Mouse (Mus musculus): ENCODE data around the gene Ildr1. TPM values are rescaled to one million over a fixed set of nuclear protein-coding genes. Genes with fewer than 3 reads are reported as not detected.

The Ildr1 gene
- total and polyA plus RNA-seq, 3 experiments = 0.27 TPM; not detected in 2

DNA sequence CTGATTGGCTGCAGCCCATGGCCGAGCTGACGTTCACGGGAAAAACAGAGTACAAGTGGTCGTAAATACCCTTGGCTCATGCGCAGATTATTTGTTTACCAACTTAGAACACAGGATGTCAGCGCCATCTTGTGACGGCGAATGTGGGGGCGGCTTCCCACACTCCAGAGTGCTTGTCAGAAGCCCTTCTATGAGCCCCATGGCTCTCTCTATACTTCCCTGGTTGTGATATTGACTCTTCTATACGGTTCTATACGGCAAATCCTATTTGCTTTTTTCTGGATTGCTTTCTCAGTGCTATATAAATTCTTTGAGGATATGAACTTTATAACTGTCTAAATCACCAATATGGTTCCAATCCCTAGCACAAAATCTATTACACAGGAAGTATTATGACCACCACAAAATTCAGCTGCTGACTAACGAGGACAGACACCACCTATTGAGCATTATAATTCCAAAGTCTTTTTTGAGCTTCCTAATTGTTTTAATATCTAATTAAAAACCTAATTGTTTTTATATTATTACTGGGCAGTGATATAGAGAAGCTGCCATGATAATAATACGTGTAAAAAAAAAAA is 76.5 kb downstream of the Ildr1 start:
- peaks cover 10% of the 10 kb centered on the region; the same call in 1 of the 2 replicates for H3K4me1 ChIP-seq (ENCODE audit: insufficient read depth, low read depth, low read length)
- no peak for TF ChIP-seq GATA2 (IDR thresholded peaks at IDR 0.05; ENCODE audit: borderline replicate concordance, low read depth, low read length)
- TF ChIP-seq GATA1 (IDR thresholded peaks at IDR 0.05; ENCODE audit: borderline replicate concordance, low read length) = no peak
- no peak for TF ChIP-seq TAL1 (conservative IDR thresholded peaks at IDR 0.05; ENCODE audit: low read depth, low read length)
- TF ChIP-seq POLR2AphosphoS5 (IDR thresholded peaks at IDR 0.05; ENCODE audit: insufficient replicate concordance, low read depth, low read length) = no peak
- no peak for TF ChIP-seq CTCF (IDR thresholded peaks at IDR 0.05; ENCODE audit: low read depth, low read length)
- H3K4me3 ChIP-seq (ENCODE audit: low read depth, low read length) = no peak overlapping the region
- H3K36me3 ChIP-seq (replicated peaks) = no peaks in the 10 kb centered on the region
- H3K27me3 ChIP-seq (ENCODE audit: insufficient read depth, low read length) = no peaks in the 10 kb centered on the region
- peak; percentile 68 for ATAC-seq (ENCODE audit: extremely low read depth, insufficient number of reproducible peaks, low FRiP score, poor library complexity, severe bottlenecking)
- no peak for DNase-seq (ENCODE audit: low spot score)
- H3K9me3 ChIP-seq (replicated peaks) = no peaks in the 10 kb centered on the region

DNA sequence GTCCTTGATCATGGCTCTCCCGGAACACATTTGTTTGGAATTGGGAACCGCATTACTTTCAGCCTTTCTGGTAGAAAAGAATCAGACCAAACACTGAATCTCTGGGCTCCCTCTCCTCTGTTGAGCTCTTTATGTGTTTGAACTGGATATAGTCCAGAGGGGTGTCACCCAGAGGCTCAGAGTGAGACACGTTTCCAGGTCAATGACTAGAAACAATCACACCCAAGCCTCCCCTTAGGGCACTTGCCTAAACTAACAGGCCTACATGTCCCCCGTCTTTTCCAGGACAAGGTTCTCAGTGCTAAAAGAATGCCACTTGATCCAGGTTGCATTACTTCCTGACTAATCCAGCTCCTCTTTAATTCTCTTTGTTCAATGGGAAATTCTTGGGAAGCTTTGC is 77.1 kb downstream of the Ildr1 start:
- no peak overlapping the region for H3K4me3 ChIP-seq (ENCODE audit: low read depth, low read length)
- ATAC-seq (ENCODE audit: extremely low read depth, insufficient number of reproducible peaks, low FRiP score, poor library complexity, severe bottlenecking) (no peak), DNase-seq (ENCODE audit: low spot score) (no peak)
- no peaks in the 10 kb centered on the region for H3K36me3 ChIP-seq (replicated peaks)
- H3K27me3 ChIP-seq (ENCODE audit: insufficient read depth, low read length) = peaks cover 5% of the 10 kb centered on the region; the same call in 1 of the 2 replicates
- TF ChIP-seq CTCF (IDR thresholded peaks at IDR 0.05; ENCODE audit: low read depth, low read length) (no peak), TAL1 (conservative IDR thresholded peaks at IDR 0.05; ENCODE audit: low read depth, low read length) (no peak), GATA1 (IDR thresholded peaks at IDR 0.05; ENCODE audit: borderline replicate concordance, low read length) (no peak), POLR2AphosphoS5 (IDR thresholded peaks at IDR 0.05; ENCODE audit: insufficient replicate concordance, low read depth, low read length) (no peak), GATA2 (IDR thresholded peaks at IDR 0.05; ENCODE audit: borderline replicate concordance, low read depth, low read length) (no peak)
- H3K9me3 ChIP-seq (replicated peaks) = no peaks in the 10 kb centered on the region
- peaks cover 10% of the 10 kb centered on the region; the same call in 1 of the 2 replicates for H3K4me1 ChIP-seq (ENCODE audit: insufficient read depth, low read depth, low read length)

DNA sequence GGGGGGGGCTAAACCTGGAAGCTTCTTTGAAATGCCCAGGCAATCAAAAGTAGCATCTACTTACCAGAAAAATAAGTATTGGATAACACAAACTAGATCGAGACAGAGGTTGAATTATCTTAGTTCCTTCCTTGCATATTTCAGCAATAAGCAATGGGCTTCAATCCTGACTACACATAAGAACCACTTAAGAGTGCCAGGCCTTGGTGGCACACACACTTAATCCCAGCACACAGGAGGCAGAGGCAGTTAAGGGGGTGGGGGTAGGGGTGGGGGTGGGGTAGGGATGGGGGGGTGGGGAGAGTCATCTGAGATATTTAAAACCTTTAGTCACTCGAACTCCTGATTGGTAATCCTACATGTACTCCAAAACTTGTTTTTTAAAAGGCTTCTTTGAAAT is 77.5 kb downstream of the Ildr1 start:
- DNase-seq (ENCODE audit: low spot score) (no peak), ATAC-seq (ENCODE audit: extremely low read depth, insufficient number of reproducible peaks, low FRiP score, poor library complexity, severe bottlenecking) (no peak)
- Histone ChIP-seq H3K4me3 (ENCODE audit: low read depth, low read length) (no peak overlapping the region), H3K9me3 (replicated peaks) (no peaks in the 10 kb centered on the region), H3K27me3 (ENCODE audit: insufficient read depth, low read length) (peaks cover 6% of the 10 kb centered on the region; the same call in 1 of the 2 replicates), H3K36me3 (replicated peaks) (no peaks in the 10 kb centered on the region), H3K4me1 (ENCODE audit: insufficient read depth, low read depth, low read length) (peaks cover 10% of the 10 kb centered on the region; the same call in 1 of the 2 replicates)
- TF ChIP-seq GATA1 (IDR thresholded peaks at IDR 0.05; ENCODE audit: borderline replicate concordance, low read length) (no peak), POLR2AphosphoS5 (IDR thresholded peaks at IDR 0.05; ENCODE audit: insufficient replicate concordance, low read depth, low read length) (no peak), CTCF (IDR thresholded peaks at IDR 0.05; ENCODE audit: low read depth, low read length) (no peak), GATA2 (IDR thresholded peaks at IDR 0.05; ENCODE audit: borderline replicate concordance, low read depth, low read length) (no peak), TAL1 (conservative IDR thresholded peaks at IDR 0.05; ENCODE audit: low read depth, low read length) (no peak)

DNA sequence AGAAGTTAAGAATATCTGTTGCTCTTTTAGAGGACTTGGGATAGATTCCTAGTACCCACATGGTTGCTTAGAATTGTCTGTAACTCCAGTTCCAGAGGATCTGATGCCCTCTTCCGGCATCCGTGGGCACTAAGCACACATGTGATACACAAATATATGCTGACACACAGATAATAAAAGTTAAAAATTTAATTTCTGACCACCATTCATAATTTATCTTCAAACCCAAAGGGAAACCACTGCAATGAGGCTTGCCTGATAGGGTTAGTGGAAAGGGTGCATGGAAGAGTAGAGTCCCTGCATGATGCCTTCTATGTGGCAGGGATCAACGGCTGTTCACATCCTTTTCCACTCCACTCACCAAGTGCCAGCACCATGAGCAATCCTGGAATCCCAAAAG is 77.9 kb downstream of the Ildr1 start:
- H3K4me1 ChIP-seq (ENCODE audit: insufficient read depth, low read depth, low read length) = peaks cover 10% of the 10 kb centered on the region; the same call in 1 of the 2 replicates
- H3K27me3 ChIP-seq (ENCODE audit: insufficient read depth, low read length) = peaks cover 6% of the 10 kb centered on the region; the same call in 1 of the 2 replicates
- TF ChIP-seq CTCF (IDR thresholded peaks at IDR 0.05; ENCODE audit: low read depth, low read length) (no peak), GATA2 (IDR thresholded peaks at IDR 0.05; ENCODE audit: borderline replicate concordance, low read depth, low read length) (no peak), POLR2AphosphoS5 (IDR thresholded peaks at IDR 0.05; ENCODE audit: insufficient replicate concordance, low read depth, low read length) (no peak), TAL1 (conservative IDR thresholded peaks at IDR 0.05; ENCODE audit: low read depth, low read length) (no peak), GATA1 (IDR thresholded peaks at IDR 0.05; ENCODE audit: borderline replicate concordance, low read length) (no peak)
- no peaks in the 10 kb centered on the region for H3K9me3 ChIP-seq (replicated peaks)
- ATAC-seq (ENCODE audit: extremely low read depth, insufficient number of reproducible peaks, low FRiP score, poor library complexity, severe bottlenecking) (no peak), DNase-seq (ENCODE audit: low spot score) (no peak)
- no peak overlapping the region for H3K4me3 ChIP-seq (ENCODE audit: low read depth, low read length)
- no peaks in the 10 kb centered on the region for H3K36me3 ChIP-seq (replicated peaks)

DNA sequence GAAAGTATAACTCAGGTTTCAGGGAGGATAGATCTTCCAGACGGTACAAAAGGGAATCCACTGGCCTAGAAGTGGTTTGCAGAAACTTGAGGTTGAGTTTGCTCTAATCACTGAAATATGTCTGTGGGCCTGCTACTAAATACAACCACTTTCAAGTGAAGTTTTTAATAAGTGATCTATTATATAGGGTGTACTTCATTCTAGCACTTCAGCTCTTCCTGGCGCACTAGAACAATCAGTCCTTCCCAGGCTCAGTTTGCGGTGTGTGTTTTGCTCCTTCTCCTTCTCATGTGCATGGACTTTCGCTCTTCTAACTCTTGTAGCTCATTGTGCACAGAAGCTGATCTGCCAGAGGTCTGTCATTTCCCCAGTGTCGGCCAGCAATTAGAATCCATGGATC is 79.2 kb downstream of the Ildr1 start:
- Histone ChIP-seq H3K27me3 (ENCODE audit: insufficient read depth, low read length) (peaks cover 6% of the 10 kb centered on the region; the same call in 1 of the 2 replicates), H3K36me3 (replicated peaks) (no peaks in the 10 kb centered on the region), H3K4me1 (ENCODE audit: insufficient read depth, low read depth, low read length) (peaks cover 10% of the 10 kb centered on the region; the same call in 1 of the 2 replicates), H3K9me3 (replicated peaks) (no peaks in the 10 kb centered on the region), H3K4me3 (ENCODE audit: low read depth, low read length) (no peak overlapping the region)
- TF ChIP-seq GATA1 (IDR thresholded peaks at IDR 0.05; ENCODE audit: borderline replicate concordance, low read length) (no peak), POLR2AphosphoS5 (IDR thresholded peaks at IDR 0.05; ENCODE audit: insufficient replicate concordance, low read depth, low read length) (no peak), CTCF (IDR thresholded peaks at IDR 0.05; ENCODE audit: low read depth, low read length) (no peak), GATA2 (IDR thresholded peaks at IDR 0.05; ENCODE audit: borderline replicate concordance, low read depth, low read length) (no peak), TAL1 (conservative IDR thresholded peaks at IDR 0.05; ENCODE audit: low read depth, low read length) (no peak)
- no peak for DNase-seq (ENCODE audit: low spot score)
- no peak for ATAC-seq (ENCODE audit: extremely low read depth, insufficient number of reproducible peaks, low FRiP score, poor library complexity, severe bottlenecking)

DNA sequence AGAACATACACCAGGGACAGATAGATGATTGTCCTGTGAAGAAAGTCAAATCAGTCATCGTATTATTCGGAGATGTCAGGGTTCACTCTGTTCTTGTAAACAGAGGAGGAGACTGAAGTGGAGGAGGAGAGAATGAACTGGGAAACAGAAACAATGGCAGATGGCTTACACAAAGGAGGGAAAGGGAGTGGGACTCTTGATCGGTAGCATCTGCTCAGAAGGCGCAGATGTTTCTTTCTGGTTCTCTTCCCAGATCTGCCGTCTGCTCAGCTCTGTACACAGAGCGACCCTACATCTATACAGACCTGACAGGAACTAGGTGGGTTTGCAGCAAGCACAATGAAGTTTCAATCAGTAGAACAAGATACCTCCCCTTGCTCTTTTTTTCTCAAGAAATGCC is 81.9 kb downstream of the Ildr1 start:
- H3K9me3 ChIP-seq (replicated peaks) = no peaks in the 10 kb centered on the region
- ATAC-seq (ENCODE audit: extremely low read depth, insufficient number of reproducible peaks, low FRiP score, poor library complexity, severe bottlenecking) = no peak
- H3K36me3 ChIP-seq (replicated peaks) = no peaks in the 10 kb centered on the region
- no peak overlapping the region for H3K4me3 ChIP-seq (ENCODE audit: low read depth, low read length)
- H3K27me3 ChIP-seq (ENCODE audit: insufficient read depth, low read length) = peaks cover 6% of the 10 kb centered on the region; the same call in 1 of the 2 replicates
- no peak for DNase-seq (ENCODE audit: low spot score)
- peaks cover 9% of the 10 kb centered on the region; the same call in 1 of the 2 replicates for H3K4me1 ChIP-seq (ENCODE audit: insufficient read depth, low read depth, low read length)
- no peak for TF ChIP-seq GATA2 (IDR thresholded peaks at IDR 0.05; ENCODE audit: borderline replicate concordance, low read depth, low read length)
- no peak for TF ChIP-seq GATA1 (IDR thresholded peaks at IDR 0.05; ENCODE audit: borderline replicate concordance, low read length)
- TF ChIP-seq TAL1 (conservative IDR thresholded peaks at IDR 0.05; ENCODE audit: low read depth, low read length) = no peak
- TF ChIP-seq CTCF (IDR thresholded peaks at IDR 0.05; ENCODE audit: low read depth, low read length) = no peak
- TF ChIP-seq POLR2AphosphoS5 (IDR thresholded peaks at IDR 0.05; ENCODE audit: insufficient replicate concordance, low read depth, low read length) = no peak

Other genes with a start within 250 kb of the Ildr1 start
- not detected in 2 replicates for gene Stfa3, start 238.6 kb upstream of the Ildr1 start, total RNA-seq (2014; fragmentation: Nextera tagmentation)
- gene Stfa3, start 238.6 kb upstream of the Ildr1 start, total RNA-seq (2017) = not detected in 2 replicates
- not detected in 2 replicates for gene Stfa3, start 238.6 kb upstream of the Ildr1 start, polyA plus RNA-seq (2012)
- not detected in 2 replicates for gene Casr, start 131.8 kb upstream of the Ildr1 start, total RNA-seq (2014; fragmentation: Nextera tagmentation)
- gene Casr, start 131.8 kb upstream of the Ildr1 start, total RNA-seq (2017) = 0.06 and 0.44 TPM in 2 replicates
- gene Casr, start 131.8 kb upstream of the Ildr1 start, polyA plus RNA-seq (2012) = not detected in 2 replicates
- gene Cd86, start 27.9 kb upstream of the Ildr1 start, total RNA-seq (2014; fragmentation: Nextera tagmentation) = not detected in 2 replicates
- not detected in 2 replicates for gene Cd86, start 27.9 kb upstream of the Ildr1 start, total RNA-seq (2017)
- not detected in 2 replicates for gene Cd86, start 27.9 kb upstream of the Ildr1 start, polyA plus RNA-seq (2012)
- gene Slc15a2, start 91.0 kb downstream of the Ildr1 start, total RNA-seq (2014; fragmentation: Nextera tagmentation) = 141 and 144 TPM in 2 replicates
- gene Slc15a2, start 91.0 kb downstream of the Ildr1 start, total RNA-seq (2017) = 98.9 and 111 TPM in 2 replicates
- 1.2 and 1.6 TPM in 2 replicates for gene Slc15a2, start 91.0 kb downstream of the Ildr1 start, polyA plus RNA-seq (2012)
- gene Iqcb1, start 134.4 kb downstream of the Ildr1 start, total RNA-seq (2014; fragmentation: Nextera tagmentation) = 27.7 and 28.0 TPM in 2 replicates
- 17.3 and 19.0 TPM in 2 replicates for gene Iqcb1, start 134.4 kb downstream of the Ildr1 start, total RNA-seq (2017)
- gene Iqcb1, start 134.4 kb downstream of the Ildr1 start, polyA plus RNA-seq (2012) = 1.9 and 2.9 TPM in 2 replicates
- gene Eaf2, start 181.0 kb downstream of the Ildr1 start, total RNA-seq (2014; fragmentation: Nextera tagmentation) = 1.8 and 2.4 TPM in 2 replicates
- 1.4 and 2.1 TPM in 2 replicates for gene Eaf2, start 181.0 kb downstream of the Ildr1 start, total RNA-seq (2017)
- gene Eaf2, start 181.0 kb downstream of the Ildr1 start, polyA plus RNA-seq (2012) = 0.47 and 0.68 TPM in 2 replicates
- gene Golgb1, start 181.2 kb downstream of the Ildr1 start, total RNA-seq (2014; fragmentation: Nextera tagmentation) = 30.0 and 31.9 TPM in 2 replicates
- gene Golgb1, start 181.2 kb downstream of the Ildr1 start, total RNA-seq (2017) = 33.9 and 39.3 TPM in 2 replicates
- 11.0 and 12.1 TPM in 2 replicates for gene Golgb1, start 181.2 kb downstream of the Ildr1 start, polyA plus RNA-seq (2012)
- gene Hcls1, start 241.0 kb downstream of the Ildr1 start, total RNA-seq (2014; fragmentation: Nextera tagmentation) = 6.6 and 11.9 TPM in 2 replicates
- 70.6 and 72.8 TPM in 2 replicates for gene Hcls1, start 241.0 kb downstream of the Ildr1 start, total RNA-seq (2017)
- gene Hcls1, start 241.0 kb downstream of the Ildr1 start, polyA plus RNA-seq (2012) = 41.2 and 50.4 TPM in 2 replicates